Mouse (Mus musculus): Measurements from ENCODE around the gene Cst3.

GRCm38 (mm10) chr2:148856630-148857400 is 18.7 kb downstream of the Cst3 start:
- TF ChIP-seq GATA1 (IDR thresholded peaks at IDR 0.05; ENCODE audit: borderline replicate concordance, low read length) = no peak
- TF ChIP-seq FLI1 (IDR thresholded peaks at IDR 0.05; ENCODE audit: low read length) = no peak

Measured in megakaryocyte, embryonic 14.5 days (primary cell).